Mouse (Mus musculus) hindbrain, embryonic 16.5 days (tissue): ENCODE data around the gene Pdk3. TPM values are rescaled to one million over a fixed set of nuclear protein-coding genes. Genes with fewer than 3 reads are reported as not detected.

Experiments used
- ATAC-seq: fragments of 200-750 bp; cut with Nextera tagmentation; 2 replicates; pipeline ENCODE4 v1.8.0; 2017; ENCODE audit warnings: moderate TSS enrichment, moderate library complexity
- H3K27ac ChIP-seq: fragments of 300-500 bp; sonication (generic); 2 replicates; pipeline ENCODE4 v1.5.1; 2014; ENCODE audit warnings: low read depth, mild to moderate bottlenecking, control low read depth, low read length, moderate library complexity
- H3K27me3 ChIP-seq: fragments of 300-500 bp; sonication (generic); replicated peaks from 2 replicates; pipeline ENCODE4 v1.6.1; 2014; ENCODE audit warnings: low read length; ENCODE audit not compliant: control insufficient read depth, insufficient read depth
- H3K36me3 ChIP-seq: fragments of 300-500 bp; sonication (generic); 2 replicates; pipeline ENCODE4 v1.6.1; 2014; ENCODE audit warnings: mild to moderate bottlenecking, low read length, moderate library complexity, mixed read lengths; ENCODE audit not compliant: control insufficient read depth, insufficient read depth
- H3K4me1 ChIP-seq: fragments of 300-500 bp; sonication (generic); 2 replicates; pipeline ENCODE4 v1.6.1; 2014; ENCODE audit warnings: low read depth, low read length; ENCODE audit not compliant: control insufficient read depth, insufficient read depth
- H3K4me2 ChIP-seq: fragments of 300-500 bp; sonication (generic); 2 replicates; pipeline ENCODE4 v1.6.1; 2014; ENCODE audit warnings: mild to moderate bottlenecking, low read length, control low read depth, moderate library complexity
- H3K4me3 ChIP-seq: fragments of 300-500 bp; sonication (generic); 2 replicates; pipeline ENCODE4 v1.5.1; 2014; ENCODE audit warnings: mild to moderate bottlenecking, low read length, control low read depth, moderate library complexity
- H3K9ac ChIP-seq: fragments of 300-500 bp; sonication (generic); 2 replicates; pipeline ENCODE4 v1.6.1; 2014; ENCODE audit warnings: low read depth, mild to moderate bottlenecking, control low read depth, low read length, moderate library complexity
- H3K9me3 ChIP-seq: fragments of 300-500 bp; sonication (generic); 2 replicates; pipeline ENCODE4 v1.6.1; 2014; ENCODE audit warnings: mild to moderate bottlenecking, low read length, moderate library complexity; ENCODE audit not compliant: control insufficient read depth
- WGBS: fragments of 180-500 bp; shearing (Covaris S2); extraction: QIAGEN DNeasy Blood & Tissue Kit; methylation state at CpG from one replicate; pipeline ENCODE4 v1.1.7; 2014; 5-methylcytosine and 5-hydroxymethylcytosine counted together
- polyA plus RNA-seq: library from polyadenylated mRNA; unstranded; fragments of >200 nt; fragmentation: Nextera tagmentation; extraction: Ambion mirVana; gene quantifications from 2 replicates; pipeline ENCODE4 v1.2.1, GENCODE M21; 2015

The Pdk3 gene
- polyA plus RNA-seq: 23.4 and 24.7 TPM in 2 replicates

DNA sequence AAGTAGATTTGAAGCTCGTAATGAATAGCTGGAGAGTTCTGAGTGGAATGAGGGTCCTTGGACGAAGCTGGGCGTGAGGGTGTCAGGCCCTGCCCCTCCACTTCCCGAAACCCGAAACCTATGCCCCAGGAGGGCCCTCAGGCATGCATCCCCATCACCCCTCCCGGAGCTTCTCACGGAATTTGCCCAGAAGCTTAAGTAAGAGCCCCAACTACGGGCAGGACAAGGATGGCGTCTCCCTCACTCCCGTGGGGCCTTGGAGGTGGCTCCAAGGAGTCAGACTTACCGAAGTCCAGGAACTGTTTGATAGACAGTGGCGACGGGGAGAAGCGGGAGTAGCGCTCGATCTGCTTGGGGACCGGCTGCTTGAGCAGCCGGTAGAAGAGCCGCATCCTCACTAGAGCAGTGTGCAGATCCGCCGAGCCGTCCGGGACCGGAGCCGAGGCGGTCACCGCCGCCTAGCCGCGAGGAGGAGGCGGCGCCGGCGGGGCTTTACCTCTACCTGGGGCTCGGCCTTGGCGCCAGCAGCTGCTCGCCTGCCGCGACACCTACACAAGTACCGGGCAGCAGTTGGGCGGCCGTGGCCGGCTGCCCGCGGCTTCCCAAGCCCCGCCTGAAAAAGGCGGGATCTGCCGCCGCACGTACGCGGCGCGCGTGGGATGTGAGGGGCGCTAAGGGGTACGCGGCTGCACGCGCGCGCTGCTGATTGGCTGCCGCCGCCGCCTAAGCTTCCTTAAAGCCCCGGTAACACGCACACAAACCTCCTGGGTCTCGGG, at the start of gene Pdk3:
TSS of gene Pdk3 (minus strand) at position 641 of the 776 bp plus-strand sequence.
- Histone ChIP-seq H3K4me3 (peak within 1 kb of the TSS; percentile 63), H3K27ac (peak within 1 kb of the TSS; percentile 75), H3K4me2 (peak within 1 kb of the TSS; percentile 67), H3K36me3 (no peaks in the 10 kb centered on the region), H3K27me3 (no peaks in the 10 kb centered on the region), H3K9me3 (peaks cover 3% of the 10 kb centered on the region; the same call in 1 of the 2 replicates), H3K9ac (peak within 1 kb of the TSS; percentile 68), H3K4me1 (0 out of 2 replicates have a peak, but pooled peaks cover 2% of the 10 kb centered on the region)
- ATAC-seq: peak; percentile 99
- WGBS: 13% methylated on average over 57 of the region's 68 CpGs

DNA sequence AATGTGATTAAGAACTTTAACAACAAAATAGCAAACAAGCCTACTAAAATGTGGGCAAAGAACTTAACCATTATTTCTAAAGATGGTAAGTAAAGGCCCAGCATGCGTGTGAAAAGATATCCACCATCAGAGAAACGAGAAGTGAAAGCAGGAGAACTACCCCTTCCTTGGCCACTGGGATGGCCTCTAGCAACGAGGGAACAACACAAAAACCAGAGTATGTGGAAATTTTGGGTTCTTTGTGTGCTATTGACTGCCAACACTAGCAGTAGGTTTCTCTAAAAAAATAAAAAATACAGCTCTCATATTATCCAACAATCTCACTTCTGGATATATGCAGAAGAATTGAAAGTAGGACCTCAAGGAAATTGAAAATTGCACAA, 45.6 kb upstream of the Pdk3 start:
- 74% methylated on average over 3 of the region's 3 CpGs for WGBS
- no peak overlapping the region for H3K4me2 ChIP-seq
- no peaks in the 10 kb centered on the region; the same call in 1 of the 2 replicates for H3K27me3 ChIP-seq
- H3K4me3 ChIP-seq: no peak overlapping the region
- no peak overlapping the region for H3K9ac ChIP-seq
- H3K4me1 ChIP-seq: no peaks in the 10 kb centered on the region
- no peaks in the 10 kb centered on the region for H3K36me3 ChIP-seq
- no peak overlapping the region for H3K27ac ChIP-seq
- no peak for ATAC-seq
- no peaks in the 10 kb centered on the region for H3K9me3 ChIP-seq

DNA sequence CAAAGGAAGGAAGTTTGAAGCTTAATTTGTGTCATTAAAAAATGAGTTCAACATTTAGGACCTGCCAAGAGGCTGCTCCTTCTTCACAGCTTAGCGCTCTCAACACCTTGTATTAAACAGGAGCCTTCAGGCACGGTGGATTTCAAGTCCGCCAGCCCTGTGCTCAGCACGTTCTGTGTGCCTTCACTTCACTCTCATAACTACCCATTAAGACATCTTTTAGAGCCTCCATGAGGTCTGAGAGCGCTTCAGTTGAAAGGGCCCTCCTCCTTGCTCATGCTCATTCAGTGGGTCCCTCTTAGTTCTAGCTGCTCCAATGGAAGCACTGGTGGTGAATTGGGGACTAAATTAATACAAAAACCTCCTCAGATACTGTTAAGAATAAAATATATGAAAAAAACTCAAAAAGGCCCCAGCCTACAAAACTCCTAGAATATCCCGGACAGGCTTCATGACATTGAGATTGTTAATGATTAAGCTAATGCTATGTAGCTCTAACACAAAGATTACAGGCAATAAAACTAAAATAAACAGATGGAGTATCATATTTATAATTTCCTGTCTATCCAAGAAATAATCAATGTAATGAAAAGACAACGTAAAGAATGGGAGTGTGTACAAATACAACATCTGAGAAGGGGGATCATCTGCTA, 45.1 kb upstream of the Pdk3 start:
- ATAC-seq: no peak
- H3K9ac ChIP-seq: no peak overlapping the region
- 84% methylated on average over 7 of the region's 7 CpGs for WGBS

GRCm38 (mm10) chrX:93863393-93863792, 31.4 kb upstream of the Pdk3 start:
- no peak overlapping the region for H3K27ac ChIP-seq
- no peak overlapping the region for H3K4me3 ChIP-seq
- H3K4me1 ChIP-seq: no peaks in the 10 kb centered on the region
- H3K9me3 ChIP-seq: no peaks in the 10 kb centered on the region
- ATAC-seq: no peak
- no peak overlapping the region for H3K4me2 ChIP-seq
- H3K27me3 ChIP-seq: no peaks in the 10 kb centered on the region
- no peaks in the 10 kb centered on the region for H3K36me3 ChIP-seq
- WGBS: 34% methylated on average over 2 of the region's 2 CpGs
- H3K9ac ChIP-seq: no peak overlapping the region

More for the DNA sequence above, 45.1 kb upstream of the Pdk3 start:
- Histone ChIP-seq H3K36me3 (no peaks in the 10 kb centered on the region), H3K27ac (no peak overlapping the region), H3K4me1 (no peaks in the 10 kb centered on the region), H3K27me3 (no peaks in the 10 kb centered on the region; the same call in 1 of the 2 replicates), H3K4me2 (no peak overlapping the region), H3K4me3 (no peak overlapping the region), H3K9me3 (no peaks in the 10 kb centered on the region)

DNA sequence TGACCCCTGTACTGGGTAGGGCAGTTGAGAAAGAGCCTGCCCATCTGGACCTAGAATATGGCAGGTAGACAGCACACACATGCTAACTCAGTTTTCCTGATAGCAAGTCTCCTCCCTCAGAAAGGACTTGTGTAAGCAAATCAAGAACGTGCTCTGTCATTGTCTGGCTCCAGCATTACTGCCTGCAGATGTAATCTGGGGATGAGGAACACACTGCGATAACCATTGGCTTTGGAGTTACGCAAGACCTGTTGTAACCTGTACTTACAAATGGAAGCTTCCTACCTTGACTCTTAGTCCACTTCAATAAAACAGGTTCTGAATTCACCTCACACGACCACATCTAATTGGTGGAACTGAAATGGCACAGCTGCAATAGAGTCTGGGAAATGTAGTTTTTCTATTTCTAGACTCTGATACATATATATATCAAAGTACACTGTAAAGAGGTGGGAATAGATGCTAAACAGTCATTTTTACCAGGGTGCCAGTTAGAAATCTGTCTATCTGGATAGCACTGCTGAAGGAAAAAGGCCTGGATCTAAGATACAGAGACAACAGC, 30.6 kb upstream of the Pdk3 start:
- no peaks in the 10 kb centered on the region for H3K9me3 ChIP-seq
- no peak overlapping the region for H3K4me3 ChIP-seq
- no peak for ATAC-seq
- H3K27me3 ChIP-seq: no peaks in the 10 kb centered on the region
- no peaks in the 10 kb centered on the region for H3K36me3 ChIP-seq
- WGBS: 83% methylated on average over 4 of the region's 4 CpGs
- no peaks in the 10 kb centered on the region for H3K4me1 ChIP-seq
- no peak overlapping the region for H3K4me2 ChIP-seq
- H3K9ac ChIP-seq: no peak overlapping the region
- H3K27ac ChIP-seq: no peak overlapping the region

DNA sequence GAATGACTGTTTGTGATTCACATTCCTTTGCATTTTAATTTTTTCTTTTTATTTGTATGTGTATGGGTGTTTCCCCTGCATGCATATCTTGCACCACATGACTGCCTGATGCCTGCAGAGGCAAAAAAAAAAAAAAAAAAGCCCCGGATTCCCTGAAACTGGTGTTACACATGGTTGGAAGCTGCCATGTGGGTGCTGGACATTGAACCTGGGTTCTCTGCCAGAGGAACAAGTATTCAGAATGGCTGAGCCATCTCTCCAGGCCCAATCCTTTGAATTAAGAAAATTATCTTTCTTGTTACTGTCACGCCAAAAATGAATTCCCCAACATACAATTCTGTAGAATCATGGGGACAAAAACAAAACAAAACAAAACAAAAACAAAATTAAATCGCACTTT, 25.8 kb upstream of the Pdk3 start:
- Histone ChIP-seq H3K27me3 (0 out of 2 replicates have a peak, but pooled peaks cover 2% of the 10 kb centered on the region), H3K9me3 (no peaks in the 10 kb centered on the region)
- 78% methylated on average over 3 of the region's 3 CpGs for WGBS

DNA sequence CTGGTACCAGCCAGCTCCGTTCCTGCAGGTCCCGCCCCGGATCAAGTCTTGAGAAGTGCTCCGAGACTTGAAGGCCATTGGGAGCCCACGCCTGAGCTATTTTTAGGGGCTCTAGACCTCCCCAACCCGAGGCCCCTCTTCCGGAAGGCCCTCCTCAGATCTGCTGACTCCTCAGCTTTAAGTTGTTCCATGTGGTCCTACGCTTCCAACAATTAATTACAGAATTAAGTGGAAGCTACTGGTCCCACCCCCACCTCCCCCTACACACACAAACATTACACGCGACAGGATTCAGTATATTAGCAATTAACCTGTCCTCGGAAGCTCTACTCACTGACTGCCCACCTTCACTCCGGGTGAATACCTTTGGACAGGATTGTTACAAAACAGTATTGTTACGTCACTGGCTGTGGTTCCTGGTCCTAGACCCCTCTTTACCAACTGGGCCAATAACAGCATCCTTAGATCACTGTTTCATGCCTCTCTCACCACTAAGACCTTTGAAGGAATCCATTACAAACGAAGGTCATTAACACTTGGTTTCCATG, 410 bp upstream of the Pdk3 start:
- Histone ChIP-seq H3K27ac (peak overlapping the region; percentile 56; the same call in 1 of the 2 replicates), H3K4me2 (peak overlapping the region; percentile 67), H3K9me3 (peaks cover 3% of the 10 kb centered on the region; the same call in 1 of the 2 replicates), H3K4me3 (peak overlapping the region; percentile 63), H3K27me3 (no peaks in the 10 kb centered on the region), H3K4me1 (0 out of 2 replicates have a peak, but pooled peaks cover 2% of the 10 kb centered on the region), H3K36me3 (no peaks in the 10 kb centered on the region), H3K9ac (peak overlapping the region; percentile 68)
- no peak for ATAC-seq
- 34% methylated on average over 14 of the region's 14 CpGs for WGBS

More for the DNA sequence above, 25.8 kb upstream of the Pdk3 start:
- Histone ChIP-seq H3K27ac (no peak overlapping the region), H3K36me3 (no peaks in the 10 kb centered on the region), H3K9ac (no peak overlapping the region), H3K4me3 (no peak overlapping the region), H3K4me1 (no peaks in the 10 kb centered on the region), H3K4me2 (no peak overlapping the region)
- no peak for ATAC-seq

DNA sequence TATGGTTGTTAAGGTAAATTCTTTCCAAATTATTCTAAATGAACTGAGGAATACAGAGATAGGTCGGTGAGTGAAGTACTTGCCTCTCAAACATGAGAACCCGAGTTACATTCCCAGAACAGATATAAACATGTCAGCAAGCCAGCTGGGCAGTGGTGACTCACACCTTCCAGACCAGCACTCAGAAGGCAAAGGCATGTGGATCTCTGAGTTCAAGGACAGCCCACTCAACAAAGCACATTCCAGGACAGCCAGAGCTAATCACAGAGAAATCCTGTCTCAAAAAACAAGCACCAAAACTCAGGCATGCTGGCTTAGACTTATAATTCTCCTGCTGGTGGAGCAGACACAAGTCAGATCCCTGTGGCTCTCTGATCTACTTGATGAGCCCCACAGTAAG, 6.2 kb downstream of the Pdk3 start:
- H3K4me2 ChIP-seq: no peak overlapping the region
- WGBS: 85% methylated on average over 2 of the region's 2 CpGs
- no peak overlapping the region for H3K9ac ChIP-seq
- H3K36me3 ChIP-seq: no peaks in the 10 kb centered on the region
- no peaks in the 10 kb centered on the region for H3K4me1 ChIP-seq
- H3K27ac ChIP-seq: no peak overlapping the region
- no peaks in the 10 kb centered on the region for H3K9me3 ChIP-seq
- H3K27me3 ChIP-seq: no peaks in the 10 kb centered on the region
- ATAC-seq: no peak
- no peak overlapping the region for H3K4me3 ChIP-seq

- Histone ChIP-seq H3K9ac (no peak overlapping the region), H3K36me3 (no peaks in the 10 kb centered on the region), H3K9me3 (no peaks in the 10 kb centered on the region), H3K4me1 (no peaks in the 10 kb centered on the region), H3K27me3 (no peaks in the 10 kb centered on the region), H3K4me2 (no peak overlapping the region), H3K27ac (no peak overlapping the region), H3K4me3 (no peak overlapping the region)
- 96% methylated on average over 1 of the region's 1 CpGs for WGBS
- no peak for ATAC-seq
Observed at GRCm38 (mm10) chrX:93808040-93808439, 24.0 kb downstream of the Pdk3 start.
